Mouse (Mus musculus) Patski (cell line): ENCODE measurements around the gene Trpv1. TPM values are rescaled to one million over a fixed set of nuclear protein-coding genes. Genes with fewer than 3 reads are reported as not detected.

Experiments
- ATAC-seq: fragments of 100-300 bp; one replicate; pipeline ENCODE4 v1.8.0; 2021
- CTCF ChIA-PET: fragments of 350-600 bp; sonication (Branson Sonifier 250); formaldehyde crosslinking; loops from one replicate; lab custom pipeline; 2022; ENCODE audit warnings: inconsistent platforms; lab: Charles Lee
- POLR2A ChIA-PET: fragments of 350-600 bp; sonication (Branson Sonifier 250); formaldehyde crosslinking; loops from one replicate; lab custom pipeline; 2022; ENCODE audit warnings: antibody characterized with exemption, inconsistent platforms; lab: Charles Lee
- DNase-seq: peaks from one replicate; pipeline ENCODE4 v3.0.0-alpha.2; 2011; ENCODE audit warnings: low read depth, low spot score
- H3K27me3 ChIP-seq: fragments of 371-371 bp; one replicate; pipeline ENCODE4 v1.5.1; 2021
- CTCF ChIP-seq: fragments of 100-300 bp; IDR thresholded peaks from one replicate; pipeline ENCODE4 v1.5.1; 2021
- in situ Hi-C: fragments of 300-500 bp; cut with MboI; formaldehyde crosslinking; loops from 3 replicates; pipeline ENCODE4 v1.11.1; 2018; ENCODE audit warnings: low pct_unique_long_range_greater_than_20kb, mixed read lengths
- polyA plus RNA-seq: library from polyadenylated mRNA; unstranded; gene quantifications from one replicate; pipeline ENCODE4 v1.2.3, GENCODE M21; 2021

The Trpv1 gene
- polyA plus RNA-seq = not detected

- ChIA-PET POLR2A (no interaction called here), CTCF (interaction anchor here (0.9 kb wide), 1 partner anchor 10 kb away, joined by 3 read pairs; no protein-coding TSS in a partner anchor)
- no peaks in the 10 kb centered on the region for H3K27me3 ChIP-seq
- no peak for TF ChIP-seq CTCF
- ATAC-seq (no peak), DNase-seq (no peak)
- in situ Hi-C loops = no loop called here
Measured at GRCm38 (mm10) chr11:73233992-73234391, at the start of gene Trpv1. Gene Trpv1, plus strand, starts transcription at chr11:73234292.

DNA sequence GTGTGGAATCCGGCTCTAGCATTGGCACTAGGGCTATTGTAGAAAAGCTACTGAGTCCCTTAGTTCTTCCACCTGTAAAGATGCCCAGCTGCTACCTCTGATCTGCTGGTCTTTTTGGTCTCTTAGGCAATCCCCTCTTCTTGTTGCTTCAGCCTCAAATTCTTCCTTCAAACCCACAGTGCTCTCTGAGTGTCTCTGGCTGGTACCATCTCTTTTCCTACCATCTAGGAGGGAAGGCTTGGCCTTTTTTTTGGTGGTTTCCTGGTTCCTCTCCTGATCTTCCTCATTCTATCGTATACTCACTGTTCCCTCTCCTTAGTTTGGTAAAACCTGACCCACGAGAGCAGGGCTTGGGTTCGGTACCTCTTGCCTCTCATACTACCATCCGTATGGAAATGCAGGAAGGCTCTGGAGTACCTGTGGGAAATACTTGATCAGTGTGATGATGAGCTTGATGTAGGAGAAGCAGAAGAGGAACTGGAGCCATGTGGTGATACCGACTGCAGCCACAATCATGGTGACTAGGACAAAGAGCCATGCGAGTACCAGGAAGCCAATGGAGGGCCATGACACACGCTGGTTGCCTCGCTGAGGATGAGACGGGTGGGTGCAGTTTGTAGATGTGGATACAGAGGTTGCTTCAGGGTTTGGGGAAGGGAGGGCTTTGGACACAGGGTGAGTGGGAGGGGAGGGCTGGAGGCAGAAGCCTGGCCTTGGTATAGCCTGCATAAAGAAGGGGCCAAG is 48.0 kb upstream of the Trpv1 start:
- in situ Hi-C loops = no loop called here
- no peak for TF ChIP-seq CTCF
- CTCF ChIA-PET = no interaction called here
- H3K27me3 ChIP-seq = no peaks in the 10 kb centered on the region
- ATAC-seq (no peak), DNase-seq (no peak)
- POLR2A ChIA-PET = interaction anchor here (1.0 kb wide), 1 partner anchor 14 kb away, joined by 3 read pairs; no protein-coding TSS in a partner anchor

- ATAC-seq (no peak), DNase-seq (no peak)
- H3K27me3 ChIP-seq = no peaks in the 10 kb centered on the region
- no peak for TF ChIP-seq CTCF
- POLR2A ChIA-PET = interaction anchor here (1.4 kb wide), 1 partner anchor 11 kb away, joined by 7 read pairs; the partner anchor contains the start of genes Ctns and Shpk
- in situ Hi-C loops = no loop called here
- CTCF ChIA-PET = interaction anchor here (0.9 to 3.4 kb wide), 3 partner anchors 8 to 21 kb away, joined by 4 to 9 read pairs (median 5); partner anchors contain the start of gene Ctns
Measured at GRCm38 (mm10) chr11:73187231-73187630, 46.9 kb upstream of the Trpv1 start.

DNA sequence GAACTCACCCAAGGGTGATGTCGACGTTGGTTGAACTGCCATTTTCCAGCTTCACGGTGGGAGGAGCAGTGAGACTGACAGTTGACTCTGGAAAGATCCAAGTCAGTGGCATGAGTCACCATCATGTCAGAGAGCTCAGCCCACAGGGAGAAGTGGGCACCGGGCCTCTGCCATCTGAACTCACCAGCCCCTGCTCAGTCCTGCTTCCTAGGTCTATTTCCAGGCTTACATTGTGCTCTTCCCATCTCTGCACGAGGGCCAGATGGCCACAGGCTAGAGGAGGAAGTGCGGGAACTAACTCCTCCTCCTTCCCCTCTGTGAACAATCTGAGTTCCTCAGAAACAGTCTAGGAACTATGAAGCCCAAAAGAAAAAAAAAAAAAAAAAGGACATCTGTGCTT is 41.0 kb upstream of the Trpv1 start:
- TF ChIP-seq CTCF = no peak
- ChIA-PET POLR2A (interaction anchor here (0.6 kb wide), 1 partner anchor 90 kb away, joined by 9 read pairs; no protein-coding TSS in a partner anchor), CTCF (interaction anchor here (1.1 to 1.4 kb wide), 3 partner anchors 15 to 30 kb away, joined by 3 to 4 read pairs (median 3); no protein-coding TSS in a partner anchor)
- peak; percentile 40 for ATAC-seq
- in situ Hi-C loops = no loop called here
- no peaks in the 10 kb centered on the region for H3K27me3 ChIP-seq
- DNase-seq = no peak

DNA sequence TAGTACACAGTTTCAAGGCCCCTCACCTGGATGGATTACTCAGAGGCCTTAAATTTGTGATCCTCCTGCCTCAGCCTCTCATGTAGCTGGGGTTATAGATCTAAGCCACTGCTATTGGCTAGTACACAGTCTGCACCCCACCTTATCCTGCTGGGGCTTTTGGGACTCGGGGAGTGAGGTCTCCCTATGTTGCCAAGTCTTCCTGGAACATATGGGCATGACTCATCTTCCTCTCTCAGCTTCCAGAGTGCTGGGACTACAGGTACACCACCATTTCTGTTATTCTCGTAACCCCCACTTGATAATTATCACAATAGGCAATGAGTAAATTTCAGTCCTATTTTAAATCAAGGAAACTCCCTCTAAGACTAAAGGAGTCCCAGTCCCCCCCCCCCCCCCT is 39.6 kb upstream of the Trpv1 start:
- H3K27me3 ChIP-seq = no peaks in the 10 kb centered on the region
- in situ Hi-C loops = no loop called here
- DNase-seq (no peak), ATAC-seq (no peak)
- ChIA-PET CTCF (interaction anchor here (1.1 to 1.4 kb wide), 2 partner anchors 16 to 19 kb away, joined by 3 read pairs; no protein-coding TSS in a partner anchor), POLR2A (no interaction called here)
- no peak for TF ChIP-seq CTCF

GRCm38 (mm10) chr11:73198190-73198589 is 35.9 kb upstream of the Trpv1 start:
- ChIA-PET CTCF (interaction anchor here (1.3 kb wide), 2 partner anchors 11 to 25 kb away, joined by 4 read pairs; no protein-coding TSS in a partner anchor), POLR2A (interaction anchor here (0.7 to 1.4 kb wide), 3 partner anchors 11 to 22 kb away, joined by 3 to 7 read pairs (median 4); no protein-coding TSS in a partner anchor)
- no peaks in the 10 kb centered on the region for H3K27me3 ChIP-seq
- no peak for TF ChIP-seq CTCF
- DNase-seq = no peak
- ATAC-seq = no peak
- in situ Hi-C loops = no loop called here

GRCm38 (mm10) chr11:73198603-73199229 is 35.4 kb upstream of the Trpv1 start, which contains the start of gene Ctns:
Gene Ctns, minus strand, starts transcription at chr11:73199042.
- peak; percentile 97 for ATAC-seq
- ChIA-PET POLR2A (interaction anchor here (0.7 to 1.4 kb wide), 5 partner anchors 12 to 25 kb away, joined by 3 to 7 read pairs (median 3); no protein-coding TSS in a partner anchor), CTCF (interaction anchor here (1.3 to 1.5 kb wide), 4 partner anchors 8 to 25 kb away, joined by 4 to 5 read pairs (median 4); no protein-coding TSS in a partner anchor)
- in situ Hi-C loops = no loop called here
- DNase-seq = peak; percentile 77
- TF ChIP-seq CTCF = no peak
- no peaks in the 10 kb centered on the region for H3K27me3 ChIP-seq

DNA sequence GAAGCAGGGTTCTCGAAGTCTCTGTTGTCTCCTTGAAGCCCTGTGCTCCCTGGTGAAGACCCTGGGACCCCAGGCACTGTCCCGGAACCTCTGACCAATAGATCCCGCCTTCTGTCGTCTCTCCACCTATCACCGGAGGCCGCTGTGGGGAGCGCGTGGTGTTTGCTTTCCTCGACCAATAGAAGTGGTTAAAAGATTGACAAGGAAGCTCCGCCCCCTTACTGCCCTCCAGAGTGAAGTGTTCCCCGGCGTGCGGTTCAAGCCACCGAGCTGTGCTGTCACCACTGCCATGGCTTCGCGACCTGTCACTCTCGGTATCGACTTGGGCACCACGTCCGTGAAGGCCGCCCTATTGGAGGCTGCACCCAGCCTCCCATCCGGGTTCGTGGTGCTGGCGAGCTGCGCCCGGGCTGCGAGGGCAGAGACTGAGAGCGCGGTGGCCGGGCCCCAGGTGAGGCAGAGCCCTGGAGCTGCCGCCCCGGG is 34.8 kb upstream of the Trpv1 start, which contains the start of gene Shpk:
Shpk (plus strand) TSS at position 231 of the 483 bp plus-strand sequence.
- no peak for TF ChIP-seq CTCF
- in situ Hi-C loops = no loop called here
- POLR2A ChIA-PET = interaction anchor here (0.7 to 1.4 kb wide), 4 partner anchors 12 to 54 kb away, joined by 3 to 7 read pairs (median 3); no protein-coding TSS in a partner anchor
- ATAC-seq (peak; percentile 98), DNase-seq (peak; percentile 72)
- CTCF ChIA-PET = interaction anchor here (1.3 to 1.5 kb wide), 3 partner anchors 9 to 26 kb away, joined by 4 to 5 read pairs (median 5); no protein-coding TSS in a partner anchor
- H3K27me3 ChIP-seq = no peaks in the 10 kb centered on the region

DNA sequence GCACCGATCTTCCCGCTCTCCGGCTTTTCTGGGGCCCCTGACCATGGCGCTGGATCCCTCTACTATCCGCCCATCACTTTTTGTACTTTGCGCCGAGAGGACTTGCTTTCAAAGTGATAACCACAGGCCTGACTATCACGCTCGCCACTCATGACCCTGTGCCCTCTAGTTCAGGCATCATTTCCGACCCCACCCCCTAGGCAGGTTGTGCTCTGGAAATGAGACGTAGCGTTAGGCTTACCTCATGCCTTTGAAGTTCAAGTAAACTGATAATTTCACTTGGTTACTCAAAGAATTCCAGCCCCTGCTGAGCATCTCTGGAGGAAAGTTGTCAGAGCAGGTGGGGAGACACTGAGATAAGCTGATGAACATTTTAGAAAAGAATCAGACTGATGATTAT is 34.2 kb upstream of the Trpv1 start:
- in situ Hi-C loops = no loop called here
- H3K27me3 ChIP-seq = no peaks in the 10 kb centered on the region
- ChIA-PET CTCF (interaction anchor here (1.4 to 1.5 kb wide), 2 partner anchors 10 to 22 kb away, joined by 5 read pairs; no protein-coding TSS in a partner anchor), POLR2A (interaction anchor here (0.7 to 1.4 kb wide), 3 partner anchors 22 to 55 kb away, joined by 3 read pairs; no protein-coding TSS in a partner anchor)
- ATAC-seq (no peak), DNase-seq (no peak)
- no peak for TF ChIP-seq CTCF
